Mouse (Mus musculus) adrenal gland, postnatal 10 days (tissue): ENCODE data around the gene Uchl3. TPM values are rescaled to one million over a fixed set of nuclear protein-coding genes. Genes with fewer than 3 reads are reported as not detected.
A peak's percentile ranks its signal among the peaks of the same experiment; 100 is the strongest.

Experiments
- DNase-seq: peaks from one replicate; pipeline ENCODE4 v3.0.0; 2021; ENCODE audit warnings: mixed read lengths
- long read RNA-seq, 2 experiments: library from polyadenylated mRNA; stranded (forward); transcript quantifications; one replicate each; pipeline ENCODE4 v2.0.0; 2021
- total RNA-seq, 2 experiments: library from RNA; stranded (reverse); gene quantifications; 2 replicates each; pipeline ENCODE4 v1.2.3; 2021

Uchl3 gene
- total RNA-seq, result 10 to 100 TPM; 40.9 to 47.1 TPM
- long read RNA-seq, experiment 1, partial matches to known transcripts, result 15 of 138 reads
- long read RNA-seq, experiment 1, other reads (novel, unspliced or antisense), result 122 of 138 reads
- long read RNA-seq, experiment 2, partial matches to known transcripts, result 3 of 71 reads
- long read RNA-seq, experiment 2, other reads (novel, unspliced or antisense), result 68 of 71 reads

DNA sequence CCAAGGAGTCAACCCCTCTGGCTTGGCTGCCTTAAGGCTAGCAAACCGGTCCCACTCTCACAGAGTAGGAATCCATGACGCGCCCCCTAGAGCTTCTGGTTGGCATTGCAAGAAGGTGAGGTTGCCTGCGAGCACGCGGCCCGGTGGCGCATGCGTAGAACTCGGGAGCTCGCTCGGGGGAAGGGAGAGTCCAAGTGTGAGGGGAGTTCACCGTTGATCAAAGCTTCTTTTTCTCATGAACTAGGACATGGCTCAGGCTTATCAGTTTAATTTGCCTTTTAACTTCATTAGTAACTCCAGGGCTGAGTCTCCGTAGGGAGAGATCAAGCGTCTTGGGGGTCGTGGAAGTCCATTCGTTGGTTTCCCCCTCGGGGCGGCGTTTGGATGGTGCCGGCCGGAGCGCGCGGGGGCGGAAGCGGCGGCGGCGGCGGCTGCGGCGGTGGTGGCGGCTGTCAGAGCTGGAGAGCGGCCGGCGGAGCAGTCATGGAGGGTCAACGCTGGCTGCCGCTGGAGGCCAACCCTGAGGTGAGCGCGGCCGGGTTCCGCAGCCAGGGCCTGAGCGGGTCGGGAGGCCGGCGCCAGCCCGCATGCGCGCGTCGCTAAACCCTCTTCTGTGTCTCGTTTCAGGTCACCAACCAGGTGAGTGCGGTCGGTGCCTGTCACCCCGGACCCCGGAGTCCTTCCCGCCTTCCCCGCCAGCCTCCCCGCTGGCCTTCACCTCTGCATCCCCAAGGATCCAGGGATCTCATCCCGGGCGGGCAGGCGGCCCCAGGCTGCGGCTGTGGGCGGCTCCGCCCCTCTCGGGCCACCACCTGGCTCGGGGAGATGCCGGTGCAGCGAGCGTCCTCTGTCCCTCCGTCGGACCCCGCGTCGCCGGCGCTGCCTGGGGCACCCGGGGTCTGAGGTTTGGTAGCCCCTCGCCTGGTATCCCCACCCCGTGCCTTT is at the start of gene Uchl3:
Gene Uchl3, plus strand, starts transcription at position 387 of the 945 bp plus-strand sequence.
- DNase-seq, result peak; percentile 99

- no peak for DNase-seq
Measured at GRCm38 (mm10) chr14:101605843-101606242, 47.9 kb upstream of the Uchl3 start.

- DNase-seq, result peak; percentile 55
Measured at GRCm38 (mm10) chr14:101607631-101608518, 45.9 kb upstream of the Uchl3 start.

DNA sequence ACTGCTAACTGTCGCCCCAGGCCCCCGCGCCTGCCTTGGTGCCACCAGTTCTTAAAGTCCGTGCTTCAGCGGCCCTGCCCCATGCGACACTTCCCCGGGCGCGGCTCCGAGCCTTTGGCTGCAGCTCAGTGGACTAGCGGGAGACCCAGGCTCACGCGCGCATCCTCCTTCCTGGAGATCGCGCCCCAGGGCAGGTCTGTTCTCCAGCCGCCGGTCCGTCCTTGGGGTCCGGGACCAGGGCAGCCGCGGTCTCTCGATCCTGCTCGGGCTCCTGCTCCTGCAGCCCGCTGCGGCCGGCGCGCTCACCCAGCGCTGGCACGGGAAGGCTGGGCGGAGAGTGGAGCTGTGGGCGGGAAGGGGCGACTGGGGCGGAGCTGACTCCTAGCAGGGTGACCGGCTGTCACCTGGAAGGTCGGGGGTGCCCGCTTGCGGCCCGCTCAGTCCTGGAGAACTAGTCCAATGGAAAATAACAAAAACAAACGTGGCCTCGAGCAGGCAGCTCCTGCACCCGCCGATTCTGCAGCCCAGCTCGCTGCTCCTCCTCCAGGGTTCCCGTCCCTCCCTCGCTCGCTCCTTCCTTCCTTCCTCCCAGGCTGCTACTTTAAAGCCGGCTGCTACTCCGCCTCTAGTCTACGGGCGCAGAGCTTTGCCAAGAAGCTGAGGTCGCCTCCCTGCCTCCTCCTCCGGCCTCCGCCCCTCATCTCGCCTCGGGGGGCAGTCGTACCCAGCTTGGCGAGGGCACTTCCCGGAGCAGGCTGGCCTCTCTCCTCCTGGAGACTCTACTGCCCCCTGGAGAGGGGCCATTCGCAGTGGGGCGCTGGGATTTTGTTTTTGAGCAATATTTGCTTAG is 45.0 kb upstream of the Uchl3 start, which contains the start of gene Tbc1d4:
Gene Tbc1d4, minus strand, starts transcription at position 673 of the 850 bp plus-strand sequence.
- peak; percentile 92 for DNase-seq

- DNase-seq, result no peak
Measured at GRCm38 (mm10) chr14:101610701-101611100, 43.1 kb upstream of the Uchl3 start.

- DNase-seq, result no peak
Measured at GRCm38 (mm10) chr14:101613206-101613605, 40.6 kb upstream of the Uchl3 start.

DNA sequence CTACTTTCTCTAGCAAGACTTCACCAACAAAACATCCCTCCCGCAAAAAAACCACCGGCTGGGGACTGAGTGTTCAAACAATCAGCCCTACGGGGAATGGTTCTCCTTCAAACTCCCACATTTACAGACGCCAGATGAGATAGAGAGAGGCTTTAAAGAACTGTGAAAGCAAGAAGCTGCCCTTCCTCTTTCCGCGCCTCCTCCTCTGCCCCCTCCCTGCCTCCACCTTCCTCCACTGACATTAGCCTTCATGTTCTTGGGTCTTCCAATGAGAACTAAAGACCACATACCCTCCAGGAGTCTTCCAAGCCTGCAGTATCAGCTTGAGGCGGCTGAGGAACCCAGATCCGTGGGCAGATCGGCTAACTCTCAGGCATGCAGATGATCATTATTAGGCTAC is 37.6 kb upstream of the Uchl3 start:
- no peak for DNase-seq

DNA sequence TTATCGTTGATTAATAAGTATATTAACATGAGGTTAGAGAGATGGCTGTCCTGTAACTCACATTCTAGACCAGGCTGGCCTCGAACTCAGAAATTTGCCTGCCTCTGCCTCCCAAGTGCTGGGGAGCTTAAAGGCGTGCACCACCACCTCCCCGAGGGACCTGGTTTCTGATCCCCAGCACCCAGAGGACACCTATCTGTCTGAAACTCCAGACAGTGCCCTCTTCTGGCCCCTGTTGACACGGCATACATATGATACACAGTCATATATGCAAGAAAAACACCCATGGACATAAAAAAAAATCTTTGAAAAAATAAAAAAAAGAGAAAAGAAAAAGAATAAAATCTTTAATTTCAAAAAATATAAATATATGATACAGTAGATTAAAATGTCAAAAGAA is 36.1 kb upstream of the Uchl3 start:
- DNase-seq, result no peak

DNA sequence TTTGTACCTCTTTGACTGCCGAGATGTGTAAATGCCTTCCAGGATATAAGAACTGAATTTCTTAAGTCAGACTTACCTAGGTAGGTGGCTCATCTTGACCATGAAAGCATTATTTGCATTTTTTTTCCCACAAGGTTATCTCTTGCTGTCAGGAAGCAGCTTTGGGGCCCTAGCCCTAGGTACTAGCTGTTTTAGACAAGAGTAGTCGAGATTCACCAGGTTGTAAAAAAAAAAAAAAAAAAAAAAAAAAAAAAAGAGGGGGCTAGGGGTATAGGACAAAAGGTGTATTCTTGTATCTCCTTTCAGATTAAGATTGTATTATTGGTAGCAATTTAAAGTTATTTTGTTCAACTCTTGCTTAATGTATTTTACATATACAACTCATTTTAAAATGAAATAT is 23.2 kb upstream of the Uchl3 start:
- DNase-seq, result no peak

DNA sequence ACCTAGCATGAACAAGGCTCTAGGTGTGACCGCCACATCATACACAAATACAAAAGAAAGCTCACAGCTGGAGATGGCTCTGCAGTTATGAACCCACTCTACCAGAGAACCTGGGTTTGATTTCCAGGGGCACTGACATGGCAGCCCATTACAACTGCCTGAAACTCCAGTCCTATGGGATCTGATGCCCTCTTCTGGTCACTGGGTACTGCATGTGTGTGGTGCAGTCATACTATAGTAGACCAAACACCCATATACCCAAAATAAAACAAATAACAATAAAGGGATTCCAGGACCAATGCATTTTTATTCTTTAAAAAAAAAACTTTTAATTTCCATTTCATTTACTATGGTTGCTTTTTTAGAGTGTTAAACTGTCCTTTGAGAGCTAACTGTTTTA is 18.0 kb upstream of the Uchl3 start:
- DNase-seq, result no peak

- no peak for DNase-seq
Measured at GRCm38 (mm10) chr14:101637381-101637780, 16.4 kb upstream of the Uchl3 start.

GRCm38 (mm10) chr14:101640153-101640843 is 13.5 kb upstream of the Uchl3 start, which contains the start of gene Commd6:
Commd6 (minus strand) TSS chr14:101640686.
- peak; percentile 92 for DNase-seq

GRCm38 (mm10) chr14:101644948-101645347 is 8.8 kb upstream of the Uchl3 start:
- no peak for DNase-seq

DNA sequence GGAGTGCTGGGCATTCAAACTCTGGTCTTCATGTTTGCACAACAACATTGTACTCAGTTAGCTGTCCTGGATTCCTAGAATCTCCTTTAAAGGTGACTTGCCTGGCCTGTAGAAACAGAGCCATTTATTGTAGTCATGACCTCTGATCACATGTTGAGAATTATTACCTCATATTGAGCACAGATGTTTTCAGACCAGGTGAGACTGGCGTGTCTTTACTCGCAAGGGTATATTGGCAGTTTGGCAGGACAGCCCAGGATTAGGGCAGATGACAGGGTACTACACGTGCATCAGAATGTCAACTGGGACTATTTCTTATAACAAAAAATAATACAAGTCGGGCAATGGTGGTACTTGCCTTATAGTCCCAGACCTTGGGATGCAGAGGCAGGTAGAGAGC is 3.2 kb upstream of the Uchl3 start:
- no peak for DNase-seq

- peak; percentile 20 for DNase-seq
Measured at GRCm38 (mm10) chr14:101652571-101652970, 1.2 kb upstream of the Uchl3 start.

DNA sequence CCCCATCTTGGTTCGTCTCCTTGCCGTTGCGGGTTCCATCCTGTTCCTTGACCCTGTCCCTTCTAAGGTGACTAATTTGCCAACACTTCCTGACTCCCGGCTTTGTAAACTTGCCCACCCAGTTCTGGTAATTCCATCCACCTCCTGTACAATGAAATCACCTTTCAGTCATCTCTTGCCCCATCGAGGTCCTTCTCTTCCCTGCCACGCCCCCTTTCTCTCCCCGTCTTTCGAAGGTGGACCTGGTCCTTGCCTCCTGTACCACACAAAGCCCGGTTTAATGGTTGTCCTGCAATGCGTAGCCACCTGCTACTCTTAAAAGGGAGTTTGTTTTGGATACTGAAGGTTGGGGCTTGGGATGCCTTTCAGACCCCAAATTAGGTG is 751 bp downstream of the Uchl3 start:
- no peak for DNase-seq

GRCm38 (mm10) chr14:101656307-101656706 is 2.5 kb downstream of the Uchl3 start:
- no peak for DNase-seq

- DNase-seq, result no peak
Measured at GRCm38 (mm10) chr14:101661654-101662412, 8.1 kb downstream of the Uchl3 start.

- DNase-seq, result no peak
Measured at GRCm38 (mm10) chr14:101664274-101664673, 10.5 kb downstream of the Uchl3 start.

- no peak for DNase-seq
Measured at GRCm38 (mm10) chr14:101666056-101666455, 12.3 kb downstream of the Uchl3 start.
